Mouse (Mus musculus) G1E (cell line): Measurements from ENCODE around the gene Rrp12.

Experiments
- CTCF ChIP-seq: IDR thresholded peaks from 2 replicates; pipeline ENCODE4 v1.5.1; 2012; ENCODE audit warnings: low read depth, low read length, inconsistent platforms, mixed read lengths
- GATA1 ChIP-seq: IDR thresholded peaks from 2 replicates; pipeline ENCODE4 v1.6.1; 2012; ENCODE audit warnings: borderline replicate concordance, low read length, inconsistent platforms, mixed read lengths
- GATA2 ChIP-seq: IDR thresholded peaks from 2 replicates; pipeline ENCODE4 v1.6.1; 2012; ENCODE audit warnings: low read depth, low read length, inconsistent platforms, borderline replicate concordance

DNA sequence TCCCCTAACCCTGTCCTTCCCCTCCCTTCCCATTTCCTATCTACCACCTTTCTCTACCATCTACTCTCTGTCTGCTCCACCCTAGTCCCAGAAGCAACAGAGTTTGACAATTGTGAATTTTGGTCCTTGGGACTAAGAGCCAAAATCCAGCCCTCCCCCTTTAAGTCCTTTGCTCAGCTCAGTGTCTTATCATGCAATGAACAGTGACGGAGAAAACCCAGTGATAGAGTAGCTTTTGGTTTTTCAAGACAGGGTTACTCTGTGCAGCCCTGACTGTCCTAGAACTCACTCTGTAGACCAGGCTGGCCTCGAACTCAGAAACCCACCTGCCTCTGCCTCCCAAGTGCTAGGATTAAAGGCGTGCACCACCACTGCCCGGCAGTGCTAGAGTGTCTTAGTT, 82.6 kb downstream of the Rrp12 start:
- TF ChIP-seq CTCF (no peak), GATA1 (no peak), GATA2 (no peak)
